Mouse (Mus musculus): ENCODE data around the gene Slc22a8. TPM values are rescaled to one million over a fixed set of nuclear protein-coding genes. Genes with fewer than 3 reads are reported as not detected.

The Slc22a8 gene
- 0.04 TPM in 1 of 2 replicates, not detected in the other for polyA plus RNA-seq (2015; fragmentation: Nextera tagmentation; extraction: Ambion mirVana)

DNA sequence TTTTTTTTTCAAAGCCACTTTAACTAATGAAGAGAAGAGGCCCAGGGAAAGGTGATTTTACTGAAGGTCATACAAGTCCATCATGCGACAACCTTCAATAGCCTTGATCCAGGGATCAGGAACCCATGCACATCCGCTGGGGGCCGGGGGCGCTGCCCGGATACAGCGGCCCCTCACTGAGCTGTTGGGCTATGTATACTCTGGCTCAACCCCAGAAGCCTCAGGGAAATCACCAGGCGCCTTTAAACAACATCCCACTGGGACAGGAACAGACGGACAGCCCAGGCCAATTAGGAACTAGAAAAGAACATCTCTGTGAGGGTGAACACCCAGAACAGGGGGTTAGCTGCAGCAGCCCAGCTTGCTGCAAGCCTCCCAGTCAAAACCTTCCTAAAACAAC is at the start of gene Slc22a8:
Gene Slc22a8 (plus strand): TSS at position 301 of the 400 bp plus-strand sequence.
- Histone ChIP-seq H3K27ac (no peak within 1 kb of the TSS), H3K27me3 (no peaks in the 10 kb centered on the region), H3K4me1 (peaks cover 7% of the 10 kb centered on the region; the same call in 1 of the 2 replicates), H3K9ac (no peak within 1 kb of the TSS), H3K36me3 (no peaks in the 10 kb centered on the region), H3K4me3 (no peak within 1 kb of the TSS), H3K9me3 (no peaks in the 10 kb centered on the region), H3K4me2 (no peak within 1 kb of the TSS)
- no peak for ATAC-seq (ENCODE audit: insufficient number of reproducible peaks, low FRiP score, low TSS enrichment, low read depth)
- 56% methylated on average over 8 of the region's 8 CpGs for WGBS

DNA sequence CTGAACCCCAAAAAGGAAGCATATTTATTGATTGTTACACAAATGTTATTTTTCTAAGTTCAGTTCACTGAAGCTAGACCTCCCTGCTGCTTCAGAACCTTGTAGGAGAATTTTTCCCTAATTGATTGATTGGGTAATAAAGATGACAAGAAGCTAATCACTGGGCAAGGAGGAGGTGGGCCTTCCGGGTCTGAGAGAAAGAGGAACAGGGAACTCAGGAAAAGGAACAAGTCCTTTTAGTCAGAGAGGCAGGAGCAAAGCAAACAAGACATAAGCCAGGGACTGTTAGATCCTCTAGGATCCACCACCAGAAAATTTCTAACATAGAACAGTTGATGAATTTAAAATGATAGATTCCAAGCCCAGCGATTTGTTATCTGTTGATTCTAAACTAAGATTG is 32.2 kb upstream of the Slc22a8 start:
- no peak overlapping the region for H3K27ac ChIP-seq

DNA sequence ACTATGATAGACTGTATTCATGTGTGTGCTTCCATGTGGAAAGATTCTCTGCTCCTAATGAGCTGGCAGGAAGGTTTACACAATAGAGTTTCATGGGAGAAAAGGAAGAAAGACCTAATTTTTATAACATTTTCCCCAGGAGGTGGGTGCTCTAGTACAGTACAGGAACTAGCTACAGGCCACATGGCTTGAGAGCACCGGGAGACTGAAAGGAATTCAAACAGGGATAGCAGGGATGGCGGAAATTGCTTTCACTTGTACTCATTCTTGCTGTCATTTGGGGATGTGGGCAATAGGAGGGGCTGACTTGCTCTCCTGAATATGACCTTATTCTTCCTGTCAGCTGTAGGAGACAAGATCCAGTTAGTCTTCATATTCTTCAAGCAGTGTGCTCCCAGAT is 27.0 kb upstream of the Slc22a8 start:
- 44% methylated on average over 2 of the region's 2 CpGs for WGBS
- Histone ChIP-seq H3K4me3 (no peak overlapping the region), H3K27me3 (no peaks in the 10 kb centered on the region), H3K36me3 (no peaks in the 10 kb centered on the region), H3K9me3 (no peaks in the 10 kb centered on the region), H3K4me1 (no peaks in the 10 kb centered on the region), H3K27ac (no peak overlapping the region), H3K9ac (no peak overlapping the region), H3K4me2 (no peak overlapping the region)
- ATAC-seq (ENCODE audit: insufficient number of reproducible peaks, low FRiP score, low TSS enrichment, low read depth): no peak

More for the DNA sequence above, 32.2 kb upstream of the Slc22a8 start:
- ATAC-seq (ENCODE audit: insufficient number of reproducible peaks, low FRiP score, low TSS enrichment, low read depth): no peak
- Histone ChIP-seq H3K9me3 (no peaks in the 10 kb centered on the region), H3K4me2 (no peak overlapping the region), H3K9ac (no peak overlapping the region), H3K4me1 (no peaks in the 10 kb centered on the region), H3K36me3 (no peaks in the 10 kb centered on the region), H3K27me3 (no peaks in the 10 kb centered on the region), H3K4me3 (no peak overlapping the region)
- 41% methylated on average over 2 of the region's 2 CpGs for WGBS

DNA sequence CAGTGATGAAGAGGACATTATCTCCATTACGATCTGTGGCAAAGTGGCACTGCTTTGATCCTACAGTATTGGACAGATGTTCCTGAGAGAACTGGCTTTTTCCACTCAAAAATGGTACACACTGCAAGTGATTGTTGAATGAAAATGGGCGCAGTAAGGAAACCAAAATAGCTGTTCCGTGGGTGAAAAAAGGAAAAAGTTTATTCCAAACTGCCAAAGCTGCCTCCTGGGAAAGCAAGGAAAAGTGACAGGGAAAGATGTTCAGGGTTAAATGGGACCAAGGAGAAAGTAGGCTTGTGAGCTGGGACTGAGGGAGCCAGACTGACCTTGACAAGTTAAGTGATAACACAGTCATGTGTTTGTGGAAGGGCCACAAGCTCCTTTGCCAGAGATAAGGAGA is 26.6 kb upstream of the Slc22a8 start:
- H3K9ac ChIP-seq: no peak overlapping the region
- peaks cover 3% of the 10 kb centered on the region; the same call in 1 of the 2 replicates for H3K4me1 ChIP-seq
- no peaks in the 10 kb centered on the region for H3K27me3 ChIP-seq
- ATAC-seq (ENCODE audit: insufficient number of reproducible peaks, low FRiP score, low TSS enrichment, low read depth): no peak
- H3K9me3 ChIP-seq: no peaks in the 10 kb centered on the region
- H3K4me3 ChIP-seq: no peak overlapping the region
- H3K27ac ChIP-seq: no peak overlapping the region
- no peaks in the 10 kb centered on the region for H3K36me3 ChIP-seq
- H3K4me2 ChIP-seq: no peak overlapping the region
- 61% methylated on average over 3 of the region's 3 CpGs for WGBS

DNA sequence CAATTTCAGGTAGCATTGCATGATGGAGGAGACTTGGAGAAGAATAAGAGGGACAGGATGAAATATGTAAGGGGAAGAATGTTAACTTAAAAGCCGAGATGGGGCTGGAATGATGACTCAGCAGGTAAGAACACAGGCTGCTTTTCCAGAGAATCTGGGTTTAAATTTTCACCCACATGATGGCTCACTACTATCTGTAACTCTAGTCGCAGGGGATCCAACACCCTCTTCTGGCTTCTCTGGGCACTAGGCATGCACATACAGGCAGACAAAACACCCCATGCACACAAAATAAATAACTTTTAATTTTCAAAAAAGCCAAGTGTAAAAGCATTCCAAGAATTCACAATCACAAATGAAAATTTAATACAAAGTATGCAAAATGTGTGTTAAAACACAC is 25.8 kb upstream of the Slc22a8 start:
- no peak for ATAC-seq (ENCODE audit: insufficient number of reproducible peaks, low FRiP score, low TSS enrichment, low read depth)
- no peaks in the 10 kb centered on the region for H3K36me3 ChIP-seq
- peaks cover 8% of the 10 kb centered on the region for H3K4me1 ChIP-seq
- H3K27me3 ChIP-seq: no peaks in the 10 kb centered on the region
- no peak overlapping the region for H3K4me3 ChIP-seq
- WGBS: 52% methylated on average over 2 of the region's 2 CpGs
- no peaks in the 10 kb centered on the region for H3K9me3 ChIP-seq
- H3K4me2 ChIP-seq: no peak overlapping the region
- H3K9ac ChIP-seq: no peak overlapping the region
- no peak overlapping the region for H3K27ac ChIP-seq

DNA sequence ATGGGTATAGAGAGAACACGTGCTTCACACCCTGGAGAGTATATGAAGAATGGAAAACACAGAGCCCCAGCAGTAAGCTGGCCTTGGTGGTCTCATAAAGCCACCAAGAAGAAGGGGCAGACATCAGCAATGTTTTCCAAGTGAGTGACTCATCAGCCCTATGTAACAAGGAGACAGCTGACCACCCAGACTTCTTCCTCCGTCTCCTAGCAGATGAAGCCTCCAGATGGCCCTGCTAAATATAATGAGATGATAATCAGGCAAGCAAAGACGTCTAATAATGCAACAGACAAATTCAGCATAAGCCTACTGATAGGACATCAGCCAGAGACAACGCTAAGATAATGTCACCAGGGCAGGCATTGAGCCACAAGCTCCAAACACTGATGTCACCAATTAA is 25.1 kb upstream of the Slc22a8 start:
- Histone ChIP-seq H3K9me3 (no peaks in the 10 kb centered on the region), H3K36me3 (no peaks in the 10 kb centered on the region), H3K4me3 (no peak overlapping the region), H3K9ac (no peak overlapping the region), H3K4me1 (peaks cover 8% of the 10 kb centered on the region), H3K27ac (no peak overlapping the region), H3K4me2 (no peak overlapping the region), H3K27me3 (no peaks in the 10 kb centered on the region)
- ATAC-seq (ENCODE audit: insufficient number of reproducible peaks, low FRiP score, low TSS enrichment, low read depth): no peak
- 38% methylated on average over 4 of the region's 4 CpGs for WGBS

DNA sequence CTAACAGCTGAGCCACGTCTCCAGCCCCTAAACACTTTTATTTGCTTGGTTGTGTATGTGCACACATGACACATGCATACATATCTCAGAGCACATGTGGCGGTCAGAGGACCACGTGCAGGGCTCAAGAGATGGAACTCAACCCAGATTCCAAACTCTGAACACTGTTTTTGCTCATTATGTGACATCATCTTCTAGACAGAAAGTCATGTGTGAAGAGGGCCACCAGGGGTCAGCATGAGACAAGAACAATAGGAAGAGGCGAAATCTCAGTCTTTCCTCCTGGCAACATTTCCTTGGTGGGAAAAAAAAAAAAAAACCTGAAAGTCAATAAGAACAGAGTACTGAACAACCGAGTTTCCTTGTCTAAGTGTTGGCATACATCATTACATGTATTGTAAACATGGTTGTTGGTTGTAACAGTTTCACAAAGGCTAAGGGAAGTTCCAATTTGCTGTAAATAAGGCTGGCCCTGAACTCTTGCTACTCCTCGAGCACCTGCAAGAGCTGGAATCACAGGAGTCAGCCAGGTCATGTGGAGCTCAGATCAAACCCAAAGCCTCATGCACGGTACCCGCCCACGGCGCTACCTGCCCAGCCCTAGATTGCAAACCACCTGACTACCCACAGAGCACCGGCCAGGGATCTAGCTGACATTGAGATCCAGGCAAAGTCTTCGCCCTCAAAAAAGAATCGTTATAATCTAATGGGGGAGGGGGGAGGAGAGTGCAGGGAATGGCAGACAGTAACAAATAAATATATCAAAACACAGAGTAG is 23.8 kb upstream of the Slc22a8 start:
- peaks cover 8% of the 10 kb centered on the region for H3K4me1 ChIP-seq
- no peaks in the 10 kb centered on the region for H3K36me3 ChIP-seq
- WGBS: 46% methylated on average over 13 of the region's 13 CpGs
- no peak overlapping the region for H3K4me2 ChIP-seq
- H3K9ac ChIP-seq: no peak overlapping the region
- H3K27me3 ChIP-seq: no peaks in the 10 kb centered on the region
- no peak overlapping the region for H3K27ac ChIP-seq
- H3K4me3 ChIP-seq: no peak overlapping the region
- H3K9me3 ChIP-seq: no peaks in the 10 kb centered on the region
- no peak for ATAC-seq (ENCODE audit: insufficient number of reproducible peaks, low FRiP score, low TSS enrichment, low read depth)

DNA sequence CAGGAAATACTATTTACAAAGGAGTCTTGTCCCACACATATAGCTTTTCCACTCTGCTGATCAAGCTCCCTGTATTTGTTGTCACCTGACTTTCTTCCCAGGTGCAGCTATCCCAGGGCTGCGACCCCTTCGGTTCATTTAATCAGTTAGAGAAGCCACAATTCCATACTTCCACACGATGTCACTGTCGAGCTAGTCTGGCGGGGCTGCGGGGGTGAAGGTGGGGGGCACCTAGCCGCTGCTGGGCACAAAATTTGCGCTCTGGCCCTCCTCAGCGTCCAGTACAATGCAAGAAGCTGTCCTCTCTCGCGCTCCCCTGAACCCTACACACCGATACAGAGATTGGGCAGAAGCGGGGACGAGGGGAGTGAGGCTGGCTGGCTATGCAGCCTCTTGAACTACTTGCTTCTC is 21.6 kb upstream of the Slc22a8 start:
- H3K9me3 ChIP-seq: no peaks in the 10 kb centered on the region
- H3K27ac ChIP-seq: no peak overlapping the region
- H3K36me3 ChIP-seq: no peaks in the 10 kb centered on the region
- 0 out of 2 replicates have a peak overlapping the region, but pooled peaks have one; percentile 14 for H3K9ac ChIP-seq
- H3K4me1 ChIP-seq: peaks cover 8% of the 10 kb centered on the region
- ATAC-seq (ENCODE audit: insufficient number of reproducible peaks, low FRiP score, low TSS enrichment, low read depth): no peak
- H3K4me3 ChIP-seq: peak overlapping the region; percentile 31
- no peaks in the 10 kb centered on the region for H3K27me3 ChIP-seq
- 5% methylated on average over 14 of the region's 14 CpGs for WGBS
- H3K4me2 ChIP-seq: peak overlapping the region; percentile 52

DNA sequence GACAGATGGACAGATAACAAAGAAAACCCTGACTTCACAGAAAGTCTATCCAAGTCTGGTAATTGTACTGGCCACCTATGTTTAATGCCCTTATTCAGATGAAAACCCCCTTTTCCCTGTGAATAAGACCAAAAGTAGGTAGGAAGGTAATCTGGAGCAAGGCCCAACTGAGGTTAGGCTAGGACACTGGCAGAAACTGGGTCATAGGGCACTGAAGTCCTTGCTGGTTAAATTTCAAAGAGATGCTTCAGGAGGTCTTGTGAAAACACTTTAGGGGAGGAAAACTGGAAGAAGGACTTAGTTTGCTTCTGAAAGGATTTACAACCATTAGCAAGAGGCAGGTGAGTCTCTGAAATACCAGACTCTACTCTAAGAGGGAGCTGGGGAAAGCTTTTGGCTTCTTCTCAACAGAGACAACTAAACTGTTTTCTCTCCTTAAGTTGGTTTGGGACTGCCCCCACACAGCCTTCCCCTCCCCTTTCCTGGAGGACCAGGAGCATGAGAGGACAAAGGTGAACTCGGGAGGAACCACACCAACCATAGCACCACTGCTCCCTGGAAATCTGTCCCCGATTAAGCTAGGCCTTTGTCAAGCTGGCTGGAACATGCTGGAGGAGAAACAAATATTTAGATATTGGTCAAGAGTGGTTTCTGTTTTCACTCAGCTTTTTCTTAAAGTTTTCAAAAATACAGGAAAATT is 20.6 kb upstream of the Slc22a8 start:
- Histone ChIP-seq H3K36me3 (no peaks in the 10 kb centered on the region), H3K4me3 (no peak overlapping the region), H3K4me2 (no peak overlapping the region), H3K27me3 (no peaks in the 10 kb centered on the region), H3K9ac (no peak overlapping the region), H3K27ac (no peak overlapping the region), H3K9me3 (no peaks in the 10 kb centered on the region), H3K4me1 (peaks cover 8% of the 10 kb centered on the region)
- no peak for ATAC-seq (ENCODE audit: insufficient number of reproducible peaks, low FRiP score, low TSS enrichment, low read depth)
- 60% methylated on average over 2 of the region's 2 CpGs for WGBS

DNA sequence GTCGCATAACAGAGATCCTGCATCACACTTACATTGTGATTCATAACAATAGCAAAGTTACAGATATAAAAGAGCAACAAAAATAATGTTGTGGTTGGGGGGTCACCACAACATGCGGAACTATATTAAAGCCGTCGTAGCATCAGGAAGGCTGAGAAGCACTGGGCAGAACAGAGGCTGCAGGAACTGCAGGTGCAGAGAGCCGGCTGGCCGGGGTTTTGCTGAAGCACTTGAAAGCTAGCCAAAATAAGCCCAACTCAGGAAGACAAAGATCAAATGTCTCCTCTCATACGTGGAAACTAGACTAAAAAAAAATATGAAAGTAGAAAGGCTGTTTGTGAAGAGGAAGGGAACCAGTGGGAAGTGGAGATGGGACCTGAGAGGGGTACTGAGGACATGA is 19.3 kb upstream of the Slc22a8 start:
- Histone ChIP-seq H3K9me3 (no peaks in the 10 kb centered on the region), H3K27ac (no peak overlapping the region), H3K4me1 (peaks cover 8% of the 10 kb centered on the region), H3K4me3 (no peak overlapping the region), H3K4me2 (no peak overlapping the region), H3K9ac (no peak overlapping the region), H3K27me3 (no peaks in the 10 kb centered on the region), H3K36me3 (no peaks in the 10 kb centered on the region)
- 46% methylated on average over 7 of the region's 7 CpGs for WGBS
- ATAC-seq (ENCODE audit: insufficient number of reproducible peaks, low FRiP score, low TSS enrichment, low read depth): no peak

DNA sequence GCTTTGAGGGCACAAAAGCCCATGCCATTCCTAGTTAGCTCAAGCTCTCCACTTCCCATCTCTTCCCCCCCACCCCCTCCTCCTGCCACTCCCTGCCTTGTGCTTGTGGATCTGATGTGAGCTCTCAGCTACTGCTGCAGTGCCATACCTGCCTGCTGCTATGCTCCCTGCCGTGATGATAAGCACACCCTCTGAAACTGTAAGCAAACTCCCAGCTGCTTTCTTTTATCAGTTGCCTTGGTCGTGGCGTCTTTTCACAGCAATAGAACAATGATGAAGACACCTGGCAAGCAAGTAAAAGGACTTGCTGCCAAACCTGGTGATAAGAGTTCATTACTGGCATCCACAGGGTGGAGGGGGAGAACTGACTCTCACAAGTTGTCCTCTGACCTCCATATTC is 18.6 kb upstream of the Slc22a8 start:
- no peak for ATAC-seq (ENCODE audit: insufficient number of reproducible peaks, low FRiP score, low TSS enrichment, low read depth)
- Histone ChIP-seq H3K4me3 (no peak overlapping the region), H3K4me2 (no peak overlapping the region), H3K36me3 (no peaks in the 10 kb centered on the region), H3K4me1 (peaks cover 8% of the 10 kb centered on the region), H3K27ac (no peak overlapping the region), H3K9ac (no peak overlapping the region), H3K27me3 (no peaks in the 10 kb centered on the region), H3K9me3 (no peaks in the 10 kb centered on the region)
- 41% methylated on average over 3 of the region's 3 CpGs for WGBS

DNA sequence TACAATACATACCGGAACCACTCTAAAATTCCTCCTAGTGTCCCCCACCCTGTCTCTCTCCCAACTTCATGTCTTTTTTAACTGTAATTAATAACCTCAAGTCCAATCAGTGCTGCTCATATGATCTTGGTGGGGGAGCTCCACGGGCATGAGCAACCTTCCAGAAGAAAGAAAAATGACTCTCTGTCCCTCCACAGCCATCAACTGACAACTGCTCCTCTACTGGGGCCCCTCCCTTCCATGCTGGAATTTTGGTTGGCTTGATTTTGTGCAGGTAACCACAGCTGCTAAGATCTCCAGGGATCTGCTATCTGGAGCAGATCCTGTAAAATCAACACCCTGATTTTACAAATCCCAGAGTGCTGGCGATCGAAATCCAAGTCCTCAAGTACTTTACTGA is 13.6 kb upstream of the Slc22a8 start:
- ATAC-seq (ENCODE audit: insufficient number of reproducible peaks, low FRiP score, low TSS enrichment, low read depth): no peak
- no peaks in the 10 kb centered on the region for H3K9me3 ChIP-seq
- no peak overlapping the region for H3K4me3 ChIP-seq
- WGBS: 83% methylated on average over 4 of the region's 4 CpGs
- no peak overlapping the region for H3K4me2 ChIP-seq
- H3K4me1 ChIP-seq: peaks cover 6% of the 10 kb centered on the region; the same call in 1 of the 2 replicates
- H3K27me3 ChIP-seq: no peaks in the 10 kb centered on the region
- no peaks in the 10 kb centered on the region for H3K36me3 ChIP-seq
- H3K27ac ChIP-seq: no peak overlapping the region
- H3K9ac ChIP-seq: no peak overlapping the region
